Comparison of ENCODE assay signal across 15 mouse cellular contexts in genomic region chr10:90874166-90874565, GRCm38 (mm10).
"Had no signal": no experiment of that assay in that cellular context is flagged by ENCODE, and none has a peak within 500 bp of the region (broad histone marks: within the 10 kb centered on the region; RNA-seq: fewer than 3 reads in every experiment).

No protein-coding gene starts in this region.

- H3K36me3 ChIP-seq: neural tube, embryonic 15.5 days; stomach, embryonic 15.5 days had no signal

- H3K9ac ChIP-seq: neural tube, embryonic 15.5 days; stomach, embryonic 15.5 days had no signal

- H3K4me2 ChIP-seq: neural tube, embryonic 15.5 days; stomach, embryonic 15.5 days had no signal

- H3K27me3 ChIP-seq: neural tube, embryonic 15.5 days; stomach, embryonic 15.5 days had no signal

- DNase-seq: retina, postnatal 1 day; right cerebral cortex, adult 18-20 months; right cerebral cortex, postnatal 14 days; right cerebral cortex, postnatal 25 days; right cerebral cortex, postnatal 4 days; spleen, adult 18-20 months; thymus, adult 18-20 months; thymus, adult 2 months; thymus, postnatal 14 days; thymus, postnatal 25 days; thymus, postnatal 36 days; thymus, postnatal 4 days had no signal

- H3K9me3 ChIP-seq: neural tube, embryonic 15.5 days; stomach, embryonic 15.5 days had no signal

- H3K4me3 ChIP-seq: neural tube, embryonic 15.5 days; stomach, embryonic 15.5 days had no signal

- H3K27ac ChIP-seq: neural tube, embryonic 15.5 days; stomach, embryonic 15.5 days; stomach, postnatal 0 days had no signal

- H3K4me1 ChIP-seq: neural tube, embryonic 15.5 days; stomach, embryonic 15.5 days had no signal
